Mouse (Mus musculus) neural tube, embryonic 11.5 days (tissue): ENCODE measurements around the gene Tbc1d9b. TPM values are rescaled to one million over a fixed set of nuclear protein-coding genes. Genes with fewer than 3 reads are reported as not detected.

ENCODE experiments used
- ATAC-seq: fragments of 200-750 bp; cut with Nextera tagmentation; 2 replicates; pipeline ENCODE4 v1.8.0; 2017; ENCODE audit warnings: moderate number of reproducible peaks, mild to moderate bottlenecking, moderate TSS enrichment, moderate library complexity; ENCODE audit not compliant: insufficient read depth, low FRiP score, low TSS enrichment
- DNase-seq: peaks from one replicate; pipeline ENCODE4 v3.0.0-alpha.2; 2015; ENCODE audit warnings: low spot score
- H3K27ac ChIP-seq: fragments of 300-500 bp; sonication (generic); 2 replicates; pipeline ENCODE4 v1.5.1; 2014; ENCODE audit warnings: low read depth, mild to moderate bottlenecking, low read length
- H3K27me3 ChIP-seq: fragments of 300-500 bp; sonication (generic); 2 replicates; pipeline ENCODE4 v1.6.1; 2014; ENCODE audit warnings: mild to moderate bottlenecking, low read length, mixed read lengths; ENCODE audit not compliant: control insufficient read depth, insufficient read depth
- H3K36me3 ChIP-seq: fragments of 300-500 bp; sonication (generic); 2 replicates; pipeline ENCODE4 v1.6.1; 2014; ENCODE audit warnings: mild to moderate bottlenecking, low read length, moderate library complexity, mixed read lengths; ENCODE audit not compliant: control insufficient read depth, insufficient read depth
- H3K4me1 ChIP-seq: fragments of 300-500 bp; sonication (generic); 2 replicates; pipeline ENCODE4 v1.6.1; 2014; ENCODE audit warnings: low read length, mixed read lengths; ENCODE audit not compliant: control insufficient read depth, insufficient read depth
- H3K4me2 ChIP-seq: fragments of 300-500 bp; sonication (generic); 2 replicates; pipeline ENCODE4 v1.6.1; 2014; ENCODE audit warnings: low read depth, mild to moderate bottlenecking, moderate library complexity
- H3K4me3 ChIP-seq: fragments of 300-500 bp; sonication (generic); 2 replicates; pipeline ENCODE4 v1.5.1; 2014; ENCODE audit warnings: low read depth, low read length
- H3K9ac ChIP-seq: fragments of 300-500 bp; sonication (generic); 2 replicates; pipeline ENCODE4 v1.6.1; 2014; ENCODE audit warnings: mild to moderate bottlenecking, low read length
- H3K9me3 ChIP-seq: fragments of 300-500 bp; sonication (generic); 2 replicates; pipeline ENCODE4 v1.6.1; 2016; ENCODE audit warnings: low read length; ENCODE audit not compliant: control insufficient read depth
- WGBS: fragments of 180-500 bp; shearing (Covaris S2); extraction: QIAGEN DNeasy Blood & Tissue Kit; methylation state at CpG from one replicate; pipeline ENCODE4 v1.1.7; 2014; 5-methylcytosine and 5-hydroxymethylcytosine counted together
- polyA plus RNA-seq: library from polyadenylated mRNA; unstranded; fragments of >200 nt; fragmentation: Nextera tagmentation; extraction: Ambion mirVana; gene quantifications from 2 replicates; pipeline ENCODE4 v1.2.1, GENCODE M21; 2014

The Tbc1d9b gene
- polyA plus RNA-seq, 1 experiment from 2014 or later, result 34.7 TPM

DNA sequence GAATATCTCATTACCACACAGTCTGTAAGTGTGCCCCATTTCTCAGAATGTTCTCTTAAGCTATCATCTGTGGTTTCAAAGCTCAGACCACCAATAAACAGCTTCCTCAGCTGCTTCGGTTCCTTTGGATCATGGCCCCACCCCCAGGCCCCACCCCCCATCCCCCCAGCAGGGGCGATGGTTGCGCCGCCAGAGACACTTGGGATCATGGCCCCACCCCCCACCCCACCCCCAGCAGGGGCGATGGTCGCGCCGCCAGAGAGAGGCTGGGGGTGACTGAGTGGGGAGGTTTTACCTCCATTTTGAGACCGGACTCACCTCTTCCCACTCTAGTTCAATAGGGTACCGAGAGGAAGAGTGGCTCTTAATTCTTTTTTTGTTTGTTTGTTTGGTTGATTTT, 3.4 kb upstream of the Tbc1d9b start:
- WGBS, result 4% methylated on average over 10 of the region's 10 CpGs
- no peaks in the 10 kb centered on the region for H3K27me3 ChIP-seq
- H3K4me2 ChIP-seq, result no peak overlapping the region
- H3K4me3 ChIP-seq, result no peak overlapping the region
- DNase-seq (no peak), ATAC-seq (no peak)
- no peak overlapping the region for H3K27ac ChIP-seq
- no peaks in the 10 kb centered on the region for H3K9me3 ChIP-seq
- H3K9ac ChIP-seq, result no peak overlapping the region
- no peaks in the 10 kb centered on the region for H3K36me3 ChIP-seq
- H3K4me1 ChIP-seq, result peaks cover 6% of the 10 kb centered on the region

DNA sequence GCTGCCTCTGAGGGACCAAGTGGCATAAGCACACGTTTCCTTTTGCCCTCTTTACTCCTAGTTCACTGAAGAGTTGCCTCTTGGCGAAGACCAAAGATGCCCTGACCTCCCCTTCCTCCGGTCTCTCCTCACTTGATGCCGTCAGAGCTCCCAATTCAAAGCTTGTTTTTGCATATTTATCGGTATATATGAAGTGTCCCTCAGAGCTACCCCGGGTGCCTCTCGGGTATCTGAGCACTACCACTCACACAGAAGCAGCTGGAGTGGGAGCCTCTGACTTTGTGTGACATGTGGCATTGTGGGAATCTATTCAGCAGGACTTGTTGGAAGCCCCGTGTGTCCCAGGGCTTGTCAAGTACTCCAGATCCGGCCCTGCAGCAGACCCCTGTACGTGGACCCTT, 605 bp downstream of the Tbc1d9b start:
- Histone ChIP-seq H3K4me1 (peaks cover 6% of the 10 kb centered on the region), H3K4me2 (peak overlapping the region; percentile 90), H3K4me3 (peak overlapping the region; percentile 85), H3K36me3 (peaks cover 2% of the 10 kb centered on the region; the same call in 1 of the 2 replicates), H3K9ac (peak overlapping the region; percentile 96), H3K27me3 (no peaks in the 10 kb centered on the region), H3K9me3 (no peaks in the 10 kb centered on the region), H3K27ac (peak overlapping the region; percentile 89; the same call in 1 of the 2 replicates)
- 31% methylated on average over 10 of the region's 10 CpGs for WGBS
- ATAC-seq (peak; percentile 7), DNase-seq (no peak)

DNA sequence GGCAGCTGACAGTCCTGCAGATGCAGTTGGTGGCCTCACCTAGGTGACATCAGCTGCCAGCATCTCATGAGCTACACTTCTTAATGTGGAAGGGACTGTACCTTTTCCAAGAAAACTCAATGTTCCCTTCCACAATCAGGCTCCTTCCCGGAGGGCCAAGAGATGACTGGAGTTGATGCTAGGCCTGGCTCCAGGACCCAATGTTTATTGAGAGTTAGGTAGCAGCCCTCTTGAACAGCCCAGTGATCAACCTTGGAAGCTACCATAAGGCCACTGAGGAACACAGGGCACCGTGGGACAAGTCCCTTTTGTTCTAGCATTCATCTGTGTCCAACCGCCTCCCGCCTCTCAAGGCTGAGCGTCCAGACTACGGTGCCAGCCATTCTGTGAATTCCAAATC, 1.1 kb downstream of the Tbc1d9b start:
- ATAC-seq, result no peak
- WGBS, result 91% methylated on average over 6 of the region's 6 CpGs
- H3K4me3 ChIP-seq, result peak overlapping the region; percentile 85

DNA sequence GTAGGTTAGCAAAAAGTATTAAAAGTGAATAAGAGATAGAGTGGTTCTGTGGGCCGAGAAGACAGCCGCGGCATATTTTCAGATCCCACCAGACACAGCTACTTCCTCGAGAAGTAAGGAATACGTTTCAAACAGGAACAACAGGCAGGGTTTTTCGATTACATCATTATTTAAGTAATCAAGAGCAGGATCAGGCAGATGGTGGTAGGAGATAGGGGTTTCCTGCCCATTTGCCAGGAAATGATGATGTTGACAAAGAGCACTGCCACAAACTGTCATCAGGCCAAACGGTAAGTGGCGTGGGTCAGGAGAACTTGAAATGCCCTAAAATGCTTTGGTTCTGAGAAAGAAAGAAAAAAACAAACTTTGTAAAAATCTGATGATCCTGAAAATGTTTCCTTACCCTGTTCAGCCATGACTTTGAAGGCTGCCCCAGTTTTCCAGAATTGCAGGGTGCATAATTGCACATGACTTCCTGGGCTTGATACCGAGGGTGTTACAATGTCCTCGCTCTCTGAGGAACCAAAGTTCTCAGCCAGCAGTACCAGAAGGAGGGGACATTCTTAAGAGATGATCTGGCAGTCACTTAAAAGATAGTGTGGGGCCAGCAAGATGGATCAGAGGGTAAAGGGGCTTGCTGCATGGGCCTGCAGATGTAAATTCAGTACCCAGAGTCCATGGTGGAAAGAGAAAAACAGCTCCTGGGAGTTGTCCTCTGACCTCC, 3.1 kb downstream of the Tbc1d9b start:
- 84% methylated on average over 10 of the region's 10 CpGs for WGBS
- H3K4me1 ChIP-seq, result peaks cover 6% of the 10 kb centered on the region

More for the DNA sequence above, 1.1 kb downstream of the Tbc1d9b start:
- Histone ChIP-seq H3K36me3 (peaks cover 2% of the 10 kb centered on the region; the same call in 1 of the 2 replicates), H3K27me3 (no peaks in the 10 kb centered on the region), H3K27ac (no peak overlapping the region), H3K4me1 (peaks cover 6% of the 10 kb centered on the region), H3K9ac (peak overlapping the region; percentile 96), H3K4me2 (peak overlapping the region; percentile 90), H3K9me3 (no peaks in the 10 kb centered on the region)
- DNase-seq, result no peak

DNA sequence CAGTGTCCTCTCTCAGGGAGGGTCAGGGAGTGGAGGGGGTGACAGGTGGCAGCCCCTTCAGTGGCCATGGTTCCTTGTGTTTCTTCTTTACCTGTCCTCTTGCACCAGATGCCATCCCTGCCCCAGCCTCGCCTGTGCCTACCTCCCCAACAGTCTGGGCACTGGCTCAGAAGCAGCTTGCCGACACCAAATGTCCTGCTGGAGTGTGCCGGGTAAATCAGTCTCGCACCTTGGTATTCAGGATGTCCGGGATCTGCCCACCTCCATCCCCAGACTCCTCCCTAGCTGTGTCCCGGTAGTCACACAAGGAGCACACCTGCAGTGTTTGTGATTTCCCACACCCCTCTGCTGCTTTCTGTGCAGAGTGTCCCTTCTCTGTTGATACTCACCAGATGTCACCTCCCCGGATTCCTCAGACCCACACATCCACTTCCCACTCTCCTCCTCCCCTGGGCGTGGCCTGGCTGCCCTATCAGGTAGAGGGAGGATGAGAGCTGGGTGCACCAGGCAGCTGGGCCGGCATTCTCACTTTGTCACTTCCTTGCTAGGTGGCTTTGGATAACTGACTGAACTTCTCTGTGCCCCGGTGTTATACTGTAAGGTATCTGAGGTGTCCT, 7.1 kb downstream of the Tbc1d9b start:
- H3K4me1 ChIP-seq, result no peaks in the 10 kb centered on the region
- H3K27ac ChIP-seq, result no peak overlapping the region
- no peak for ATAC-seq
- peaks cover 13% of the 10 kb centered on the region for H3K36me3 ChIP-seq
- no peak overlapping the region for H3K4me3 ChIP-seq
- no peak overlapping the region for H3K4me2 ChIP-seq
- no peak for DNase-seq
- no peaks in the 10 kb centered on the region for H3K27me3 ChIP-seq
- H3K9me3 ChIP-seq, result no peaks in the 10 kb centered on the region
- WGBS, result 69% methylated on average over 10 of the region's 10 CpGs
- no peak overlapping the region for H3K9ac ChIP-seq

More for the DNA sequence above, 3.1 kb downstream of the Tbc1d9b start:
- peaks cover 9% of the 10 kb centered on the region for H3K36me3 ChIP-seq
- no peaks in the 10 kb centered on the region for H3K27me3 ChIP-seq
- no peak overlapping the region for H3K9ac ChIP-seq
- no peaks in the 10 kb centered on the region for H3K9me3 ChIP-seq
- no peak overlapping the region for H3K4me3 ChIP-seq
- H3K4me2 ChIP-seq, result no peak overlapping the region
- H3K27ac ChIP-seq, result no peak overlapping the region
- ATAC-seq (no peak), DNase-seq (no peak)

DNA sequence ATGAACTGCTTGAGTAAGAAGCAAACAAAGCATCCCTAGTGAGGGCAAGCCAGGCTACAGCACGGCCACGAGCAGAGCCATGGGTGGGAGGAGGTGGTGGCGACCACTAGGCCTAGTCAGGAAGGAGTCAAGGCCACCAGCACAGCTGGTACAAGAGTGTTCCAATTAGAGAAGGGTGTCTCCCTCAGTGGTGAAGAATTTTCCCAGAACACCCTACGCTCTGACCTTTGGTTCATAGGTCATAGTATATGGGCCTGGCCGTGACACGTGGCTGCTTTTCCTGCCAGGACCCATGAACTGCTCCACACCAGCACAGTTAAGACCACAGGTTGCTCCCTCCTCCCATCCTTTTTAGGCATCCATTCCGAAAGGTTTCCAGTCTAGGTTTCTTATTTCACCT, 8.4 kb downstream of the Tbc1d9b start:
- H3K4me2 ChIP-seq, result no peak overlapping the region
- H3K27ac ChIP-seq, result no peak overlapping the region
- peaks cover 13% of the 10 kb centered on the region for H3K36me3 ChIP-seq
- H3K4me1 ChIP-seq, result no peaks in the 10 kb centered on the region
- no peaks in the 10 kb centered on the region for H3K9me3 ChIP-seq
- H3K9ac ChIP-seq, result no peak overlapping the region
- WGBS, result 81% methylated on average over 7 of the region's 7 CpGs
- DNase-seq, result no peak
- no peak for ATAC-seq
- H3K27me3 ChIP-seq, result no peaks in the 10 kb centered on the region
- no peak overlapping the region for H3K4me3 ChIP-seq

DNA sequence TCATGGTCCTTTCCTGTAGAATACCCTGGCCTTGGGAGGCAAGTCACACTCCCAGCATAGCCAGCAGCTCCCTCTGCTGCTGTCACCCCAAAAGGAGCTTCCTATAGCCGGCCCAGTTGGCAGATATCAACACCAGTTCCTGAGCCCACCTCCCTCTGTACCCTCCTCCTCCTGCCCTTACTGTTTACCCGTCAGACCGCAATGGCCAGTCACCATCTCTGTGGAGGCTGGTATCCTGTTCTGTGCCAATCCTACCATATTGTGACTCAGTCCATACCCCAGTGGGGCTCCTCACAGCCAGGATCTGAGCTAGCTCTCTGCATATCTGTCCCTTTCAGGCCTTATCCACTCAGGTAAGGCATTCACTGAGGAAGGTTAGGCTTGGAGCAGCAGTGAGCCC, 14.3 kb downstream of the Tbc1d9b start:
- 91% methylated on average over 3 of the region's 3 CpGs for WGBS
- Histone ChIP-seq H3K27ac (no peak overlapping the region), H3K27me3 (no peaks in the 10 kb centered on the region), H3K4me3 (no peak overlapping the region), H3K9ac (no peak overlapping the region), H3K4me1 (no peaks in the 10 kb centered on the region), H3K4me2 (no peak overlapping the region), H3K36me3 (peaks cover 8% of the 10 kb centered on the region), H3K9me3 (no peaks in the 10 kb centered on the region)
- ATAC-seq (no peak), DNase-seq (no peak)

DNA sequence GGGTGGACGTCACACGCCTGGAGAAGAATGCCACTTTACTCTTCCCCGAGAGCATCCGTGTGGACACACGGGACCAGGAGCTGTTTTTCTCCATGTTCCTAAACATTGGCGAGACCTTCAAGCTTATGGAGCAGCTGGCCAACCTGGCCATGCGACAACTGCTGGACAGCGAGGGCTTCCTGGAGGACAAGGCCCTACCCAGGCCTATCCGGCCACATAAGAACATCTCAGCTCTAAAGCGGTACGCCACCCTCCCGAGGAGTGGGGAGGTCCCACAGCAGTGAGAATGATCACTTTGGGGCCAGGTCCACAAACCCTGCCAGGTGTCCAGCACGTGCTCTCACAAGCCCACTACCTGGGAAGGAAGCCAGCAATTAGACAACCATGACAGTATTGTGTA, 14.9 kb downstream of the Tbc1d9b start:
- no peaks in the 10 kb centered on the region for H3K27me3 ChIP-seq
- H3K4me1 ChIP-seq, result no peaks in the 10 kb centered on the region
- ATAC-seq (no peak), DNase-seq (no peak)
- H3K4me3 ChIP-seq, result no peak overlapping the region
- peaks cover 8% of the 10 kb centered on the region for H3K36me3 ChIP-seq
- WGBS, result 97% methylated on average over 13 of the region's 13 CpGs
- no peaks in the 10 kb centered on the region for H3K9me3 ChIP-seq
- no peak overlapping the region for H3K9ac ChIP-seq
- H3K4me2 ChIP-seq, result no peak overlapping the region
- no peak overlapping the region for H3K27ac ChIP-seq
